Mouse (Mus musculus) mouse trophoblast stem cell (cell line): ENCODE measurements around the gene Rph3a.

Experiments used
- in situ Hi-C, 2 experiments: fragments of 300-500 bp; cut with MseI, MboI; formaldehyde crosslinking; loops; 2 replicates in 1 of 2; 3 replicates in 1 of 2; pipeline ENCODE4 v1.15.1; 2025

Rph3a gene

GRCm38 (mm10) chr5:121009811-121010569, at the start of gene Rph3a:
Gene Rph3a, minus strand, starts transcription at chr5:121010092.
- in situ Hi-C loops = no loop called here

- in situ Hi-C loops = no loop called here
Observed at GRCm38 (mm10) chr5:121058261-121058660, 48.4 kb upstream of the Rph3a start.

GRCm38 (mm10) chr5:121053886-121054285, 44.0 kb upstream of the Rph3a start:
- in situ Hi-C loops = no loop called here

GRCm38 (mm10) chr5:121041791-121042190, 31.9 kb upstream of the Rph3a start:
- in situ Hi-C loops = no loop called here

- in situ Hi-C loops = no loop called here
Observed at GRCm38 (mm10) chr5:121039465-121039864, 29.6 kb upstream of the Rph3a start.

- in situ Hi-C loops = no loop called here
Observed at GRCm38 (mm10) chr5:121030161-121030560, 20.3 kb upstream of the Rph3a start.

GRCm38 (mm10) chr5:121019505-121019904, 9.6 kb upstream of the Rph3a start:
- in situ Hi-C loops = no loop called here

GRCm38 (mm10) chr5:121017699-121018098, 7.8 kb upstream of the Rph3a start:
- in situ Hi-C loops = no loop called here

GRCm38 (mm10) chr5:121016405-121016804, 6.5 kb upstream of the Rph3a start:
- in situ Hi-C loops = no loop called here

- in situ Hi-C loops = no loop called here
Observed at GRCm38 (mm10) chr5:121014496-121014895, 4.6 kb upstream of the Rph3a start.

GRCm38 (mm10) chr5:121011962-121012361, 2.1 kb upstream of the Rph3a start:
- in situ Hi-C loops = no loop called here

GRCm38 (mm10) chr5:121009406-121009805, 486 bp downstream of the Rph3a start:
- in situ Hi-C loops = no loop called here

- in situ Hi-C loops = no loop called here
Observed at GRCm38 (mm10) chr5:121008411-121009239, 1.3 kb downstream of the Rph3a start.

GRCm38 (mm10) chr5:121007563-121007962, 2.3 kb downstream of the Rph3a start:
- in situ Hi-C loops = no loop called here

GRCm38 (mm10) chr5:121007130-121007529, 2.8 kb downstream of the Rph3a start:
- in situ Hi-C loops = no loop called here

- in situ Hi-C loops = no loop called here
Observed at GRCm38 (mm10) chr5:121006176-121006575, 3.7 kb downstream of the Rph3a start.

- in situ Hi-C loops = no loop called here
Observed at GRCm38 (mm10) chr5:121003781-121004180, 6.1 kb downstream of the Rph3a start.

GRCm38 (mm10) chr5:120999573-120999972, 10.3 kb downstream of the Rph3a start:
- in situ Hi-C loops = no loop called here

GRCm38 (mm10) chr5:120988373-120988772, 21.5 kb downstream of the Rph3a start:
- in situ Hi-C loops = loop anchor here in 1 of 2 experiments (10.0 kb wide), 1 partner anchor 154 kb away; no protein-coding TSS in a partner anchor

- in situ Hi-C loops = loop anchor here in 1 of 2 experiments (10.0 kb wide), 1 partner anchor 148 kb away; no protein-coding TSS in a partner anchor
Observed at GRCm38 (mm10) chr5:120983029-120983428, 26.9 kb downstream of the Rph3a start.

- in situ Hi-C loops = loop anchor here in 1 of 2 experiments (10.0 kb wide), 1 partner anchor 146 kb away; no protein-coding TSS in a partner anchor
Observed at GRCm38 (mm10) chr5:120981211-120981610, 28.7 kb downstream of the Rph3a start.

- in situ Hi-C loops = loop anchor here in 1 of 2 experiments (10.0 kb wide), 1 partner anchor 145 kb away; no protein-coding TSS in a partner anchor
Observed at GRCm38 (mm10) chr5:120980116-120980515, 29.8 kb downstream of the Rph3a start.
